Mouse (Mus musculus) lung, embryonic 14.5 days (tissue): ENCODE results near the gene Hlcs. TPM values are rescaled to one million over a fixed set of nuclear protein-coding genes. Genes with fewer than 3 reads are reported as not detected.

Source experiments
- ATAC-seq: fragments of 200-750 bp; cut with Nextera tagmentation; 2 replicates; pipeline ENCODE4 v1.8.0; 2017; ENCODE audit warnings: mild to moderate bottlenecking, moderate TSS enrichment, moderate library complexity; ENCODE audit not compliant: insufficient read depth
- DNase-seq: peaks from one replicate; pipeline ENCODE4 v3.0.0-alpha.2; 2015
- H3K27ac ChIP-seq: fragments of 300-500 bp; sonication (generic); 2 replicates; pipeline ENCODE4 v1.5.1; 2014; ENCODE audit warnings: low read depth, mild to moderate bottlenecking, moderate library complexity
- H3K27me3 ChIP-seq: fragments of 300-500 bp; sonication (generic); 2 replicates; pipeline ENCODE4 v1.6.1; 2014; ENCODE audit warnings: low read length, control low read depth; ENCODE audit not compliant: insufficient read depth
- H3K36me3 ChIP-seq: fragments of 300-500 bp; sonication (generic); 2 replicates; pipeline ENCODE4 v1.6.1; 2014; ENCODE audit warnings: control low read depth; ENCODE audit not compliant: insufficient read depth
- H3K4me1 ChIP-seq: fragments of 300-500 bp; sonication (generic); 2 replicates; pipeline ENCODE4 v1.6.1; 2014; ENCODE audit warnings: antibody characterized with exemption, control low read depth; ENCODE audit not compliant: insufficient read depth
- H3K4me2 ChIP-seq: fragments of 300-500 bp; sonication (generic); 2 replicates; pipeline ENCODE4 v1.6.1; 2014; ENCODE audit warnings: mild to moderate bottlenecking
- H3K4me3 ChIP-seq: fragments of 300-500 bp; sonication (generic); 2 replicates; pipeline ENCODE4 v1.5.1; 2014; ENCODE audit warnings: low read depth, low read length
- H3K9ac ChIP-seq: fragments of 300-500 bp; sonication (generic); 2 replicates; pipeline ENCODE4 v1.6.1; 2014
- H3K9me3 ChIP-seq: fragments of 300-500 bp; sonication (generic); 2 replicates; pipeline ENCODE4 v1.6.1; 2016; ENCODE audit warnings: low read depth, low read length, control low read depth
- CTCF ChIP-seq: IDR thresholded peaks from 2 replicates; pipeline ENCODE4 v1.5.1; 2016; ENCODE audit warnings: antibody characterized with exemption, low read depth
- WGBS: fragments of 180-500 bp; shearing (Covaris S2); extraction: QIAGEN DNeasy Blood & Tissue Kit; methylation state at CpG from one replicate; pipeline ENCODE4 v1.1.7; 2014; 5-methylcytosine and 5-hydroxymethylcytosine counted together
- polyA plus RNA-seq: library from polyadenylated mRNA; unstranded; fragments of >200 nt; fragmentation: Nextera tagmentation; extraction: Ambion mirVana; gene quantifications from 2 replicates; pipeline ENCODE4 v1.2.1, GENCODE M21; 2014

The Hlcs gene
- polyA plus RNA-seq, 1 experiment from 2014 or later, result 8.0 TPM

DNA sequence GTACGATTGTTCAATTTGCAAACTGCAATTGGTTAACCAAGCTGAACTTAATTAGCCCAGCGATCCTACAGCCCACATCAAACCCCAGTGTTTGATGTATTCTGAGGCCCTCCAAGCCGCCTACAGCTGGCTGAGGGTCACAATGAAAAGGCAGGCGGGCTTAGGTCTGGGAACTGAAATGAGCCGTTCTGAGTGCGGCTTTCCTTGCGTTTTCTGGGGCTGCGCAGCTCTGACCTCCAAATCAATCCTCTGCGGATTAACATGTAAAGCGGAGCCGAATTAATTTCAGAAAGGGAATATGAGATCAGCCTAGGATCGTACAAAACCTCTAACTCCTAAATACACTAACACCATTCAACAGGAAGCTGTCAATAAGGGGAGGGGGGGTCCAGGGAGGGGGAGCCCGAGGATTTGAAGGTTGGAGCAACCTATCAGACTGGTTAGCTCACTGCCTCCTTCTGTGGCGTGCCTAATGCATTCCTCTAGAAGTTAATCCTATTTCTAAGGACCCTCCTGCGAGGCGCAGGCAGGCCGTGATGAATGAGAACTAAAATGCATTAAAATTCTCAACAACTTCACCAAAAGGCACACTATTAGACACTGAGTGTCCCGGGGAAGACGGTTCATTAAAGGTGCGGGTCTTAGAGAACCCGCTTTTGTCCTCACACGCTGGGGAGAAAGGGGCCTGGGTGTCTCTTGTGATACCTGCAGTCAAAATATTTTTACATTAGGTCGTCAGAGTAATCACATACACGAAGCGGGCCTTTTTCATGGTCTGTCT, 133.8 kb downstream of the Hlcs start:
- Histone ChIP-seq H3K36me3 (no peaks in the 10 kb centered on the region), H3K27ac (no peak overlapping the region), H3K4me1 (no peaks in the 10 kb centered on the region), H3K27me3 (0 out of 2 replicates have a peak, but pooled peaks cover 4% of the 10 kb centered on the region), H3K4me3 (no peak overlapping the region), H3K4me2 (no peak overlapping the region), H3K9ac (no peak overlapping the region), H3K9me3 (no peaks in the 10 kb centered on the region)
- no peak for DNase-seq
- ATAC-seq, result no peak
- TF ChIP-seq CTCF, result no peak
- 31% methylated on average over 25 of the region's 25 CpGs for WGBS

DNA sequence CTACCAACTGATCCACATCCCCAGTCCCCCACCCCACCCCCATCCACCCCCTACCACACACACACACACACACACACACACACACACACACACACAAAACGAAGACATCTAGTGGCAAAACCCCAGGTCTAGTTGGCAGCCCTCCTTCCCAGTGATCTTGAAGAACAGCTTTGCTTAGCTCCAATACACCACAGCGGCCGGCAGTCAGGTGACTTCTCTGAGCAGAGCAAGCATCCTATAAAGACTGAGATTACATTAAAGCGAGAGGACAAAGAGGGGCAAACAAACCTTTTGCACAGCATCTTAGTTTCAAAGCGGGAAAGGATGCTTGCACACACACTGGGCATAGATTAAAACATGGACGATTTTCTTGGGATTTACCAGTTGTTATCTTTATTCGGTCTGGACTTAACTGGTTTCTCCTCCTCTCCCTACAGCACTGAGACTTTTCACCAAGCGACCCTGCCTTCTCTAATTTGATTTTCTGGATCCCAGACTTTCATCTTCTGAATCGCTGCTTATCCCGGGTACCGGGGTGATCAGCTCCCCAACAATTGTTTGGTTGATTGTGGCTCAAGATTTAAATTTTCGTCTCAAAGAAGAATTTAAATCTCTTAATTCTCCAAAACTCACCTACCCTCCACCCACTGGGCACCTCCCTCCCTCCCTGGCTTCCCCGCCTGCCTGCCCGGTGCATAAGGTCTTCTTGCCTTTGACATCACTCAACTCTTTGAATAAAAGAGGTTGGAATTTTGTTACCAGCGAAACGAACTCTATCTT, 134.7 kb downstream of the Hlcs start:
- no peak overlapping the region for H3K4me3 ChIP-seq
- H3K27me3 ChIP-seq, result 0 out of 2 replicates have a peak, but pooled peaks cover 4% of the 10 kb centered on the region
- TF ChIP-seq CTCF, result no peak
- no peaks in the 10 kb centered on the region for H3K9me3 ChIP-seq
- no peaks in the 10 kb centered on the region for H3K36me3 ChIP-seq
- WGBS, result 70% methylated on average over 16 of the region's 16 CpGs
- H3K4me2 ChIP-seq, result no peak overlapping the region
- ATAC-seq, result no peak
- no peak for DNase-seq
- no peak overlapping the region for H3K9ac ChIP-seq
- no peak overlapping the region for H3K27ac ChIP-seq
- H3K4me1 ChIP-seq, result no peaks in the 10 kb centered on the region

DNA sequence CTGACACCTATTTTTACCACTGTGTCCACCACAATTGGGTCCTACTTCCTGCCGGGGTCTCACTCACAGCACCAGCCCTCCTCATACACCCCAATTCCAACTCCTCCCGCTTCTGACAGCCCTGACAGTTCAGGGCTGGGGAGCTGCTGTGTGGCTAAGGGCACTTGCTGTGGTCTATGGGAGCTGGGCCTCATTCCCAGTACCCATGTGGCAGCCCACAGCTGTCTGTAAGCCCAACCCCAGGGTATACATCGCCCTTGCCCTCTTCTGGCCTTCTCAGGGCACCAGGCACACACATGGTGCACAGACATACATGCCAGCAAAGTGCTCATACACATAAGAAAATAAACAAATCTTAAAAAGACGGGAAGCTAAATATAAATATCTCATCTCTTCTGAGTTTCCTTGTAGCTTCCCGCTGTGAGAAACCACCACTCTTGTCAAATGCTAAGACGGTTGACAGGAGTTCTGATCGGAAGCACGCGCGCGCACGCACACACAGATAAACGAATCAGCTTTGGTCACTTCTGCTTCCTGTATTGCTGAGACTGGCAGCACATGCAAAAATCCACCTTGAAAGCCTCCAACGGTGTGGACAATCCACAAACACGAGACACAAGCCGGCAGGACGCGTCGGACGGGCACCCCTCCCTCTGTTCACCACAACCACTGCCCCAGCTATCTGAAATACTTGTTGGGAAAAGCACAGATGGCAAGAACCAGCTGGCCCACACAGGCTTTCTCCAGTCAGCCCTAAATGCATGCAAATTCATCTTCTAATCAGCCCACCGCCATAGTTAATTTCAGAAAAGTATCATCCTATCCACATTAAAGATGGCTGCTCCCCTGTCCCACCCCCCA, 136.1 kb downstream of the Hlcs start:
- Histone ChIP-seq H3K9ac (no peak overlapping the region), H3K4me1 (no peaks in the 10 kb centered on the region), H3K4me2 (no peak overlapping the region), H3K36me3 (no peaks in the 10 kb centered on the region), H3K4me3 (no peak overlapping the region), H3K27ac (no peak overlapping the region), H3K27me3 (0 out of 2 replicates have a peak, but pooled peaks cover 4% of the 10 kb centered on the region), H3K9me3 (no peaks in the 10 kb centered on the region)
- no peak for TF ChIP-seq CTCF
- ATAC-seq (no peak), DNase-seq (no peak)
- WGBS, result 57% methylated on average over 21 of the region's 21 CpGs

DNA sequence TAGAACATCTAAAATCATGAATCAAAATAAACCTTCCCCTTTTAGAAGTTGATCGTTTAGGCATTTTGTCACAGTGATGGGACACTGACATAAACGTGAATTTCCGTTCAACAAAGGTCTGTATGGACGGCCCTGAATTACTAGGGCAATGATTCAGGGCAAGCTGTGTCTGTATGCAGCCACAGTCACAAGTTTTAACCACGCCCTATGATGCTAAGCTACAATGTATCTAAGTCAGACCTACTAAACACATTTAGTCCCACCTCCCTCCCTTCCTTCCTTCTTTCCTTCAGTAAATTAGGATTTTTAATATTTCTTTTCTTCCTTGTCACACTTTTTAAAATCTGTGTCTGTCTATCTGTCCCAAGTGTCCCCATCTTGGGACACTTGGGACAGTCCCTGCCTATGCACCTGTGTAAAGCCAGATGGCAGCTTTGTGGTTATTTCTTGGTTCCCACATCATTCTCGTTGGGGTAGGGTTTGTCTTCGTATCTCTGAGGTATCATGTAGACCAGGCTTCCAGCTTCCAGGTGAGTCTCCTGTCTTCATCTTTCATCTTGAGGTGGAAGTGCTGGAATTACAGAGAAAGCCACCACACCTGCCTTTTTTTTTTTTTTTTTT, 137.9 kb downstream of the Hlcs start:
- Histone ChIP-seq H3K9me3 (no peaks in the 10 kb centered on the region), H3K4me1 (no peaks in the 10 kb centered on the region), H3K4me2 (no peak overlapping the region), H3K27ac (no peak overlapping the region), H3K4me3 (no peak overlapping the region), H3K9ac (no peak overlapping the region), H3K36me3 (no peaks in the 10 kb centered on the region), H3K27me3 (0 out of 2 replicates have a peak, but pooled peaks cover 3% of the 10 kb centered on the region)
- ATAC-seq (no peak), DNase-seq (no peak)
- TF ChIP-seq CTCF, result no peak
- WGBS, result 63% methylated on average over 7 of the region's 7 CpGs

DNA sequence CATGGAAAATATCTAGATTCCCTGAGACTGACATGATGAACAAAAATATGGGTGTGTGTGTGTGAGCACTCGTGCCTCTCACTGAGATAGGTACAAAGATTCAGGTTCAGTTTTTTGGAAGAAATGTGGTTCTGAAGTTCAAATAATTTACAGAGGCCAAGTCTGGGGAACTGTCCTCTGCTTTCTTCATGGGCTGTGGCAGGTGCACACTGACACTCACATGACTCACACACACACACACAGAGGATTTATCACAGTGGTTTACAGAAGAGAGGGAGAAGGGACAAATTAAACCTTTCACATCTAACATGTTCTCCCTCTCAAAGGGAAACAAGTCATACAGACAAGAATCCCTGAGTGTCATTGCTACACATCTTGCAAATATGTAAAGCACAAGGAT, 140.0 kb downstream of the Hlcs start:
- H3K27ac ChIP-seq, result no peak overlapping the region
- no peak for ATAC-seq
- H3K36me3 ChIP-seq, result no peaks in the 10 kb centered on the region
- no peak for DNase-seq
- 81% methylated on average over 1 of the region's 1 CpGs for WGBS
- no peaks in the 10 kb centered on the region for H3K27me3 ChIP-seq
- no peak overlapping the region for H3K9ac ChIP-seq
- H3K4me3 ChIP-seq, result no peak overlapping the region
- TF ChIP-seq CTCF, result no peak
- H3K4me2 ChIP-seq, result no peak overlapping the region
- H3K9me3 ChIP-seq, result no peaks in the 10 kb centered on the region
- no peaks in the 10 kb centered on the region for H3K4me1 ChIP-seq

DNA sequence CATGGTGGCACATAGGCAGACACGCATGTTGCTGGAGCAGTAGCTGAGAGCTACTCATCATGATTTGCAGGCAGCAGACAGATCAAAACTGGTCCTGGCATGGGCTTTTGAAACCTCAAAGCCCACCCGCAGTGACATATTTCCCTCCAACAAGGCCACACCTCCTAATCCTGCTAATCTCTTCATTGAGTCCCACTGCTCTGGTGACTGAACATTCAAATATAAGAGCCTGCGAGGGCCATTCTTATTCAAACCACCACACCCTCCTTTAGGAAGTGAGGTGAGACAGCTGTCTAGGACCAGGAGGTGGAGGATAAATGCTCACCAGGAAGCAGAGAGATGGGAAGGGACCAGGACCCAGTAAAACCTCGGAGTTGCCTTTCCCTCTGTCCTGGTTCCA, 143.2 kb downstream of the Hlcs start:
- Histone ChIP-seq H3K36me3 (no peaks in the 10 kb centered on the region), H3K4me3 (no peak overlapping the region), H3K9ac (no peak overlapping the region), H3K27me3 (no peaks in the 10 kb centered on the region), H3K9me3 (no peaks in the 10 kb centered on the region), H3K27ac (no peak overlapping the region), H3K4me2 (no peak overlapping the region), H3K4me1 (no peaks in the 10 kb centered on the region)
- WGBS, result 59% methylated on average over 4 of the region's 4 CpGs
- DNase-seq, result no peak
- TF ChIP-seq CTCF, result no peak
- no peak for ATAC-seq
